Mouse (Mus musculus): ENCODE data around the gene Mtfp1. TPM values are rescaled to one million over a fixed set of nuclear protein-coding genes. Genes with fewer than 3 reads are reported as not detected.
A peak's percentile ranks its signal among the peaks of the same experiment; 100 is the strongest.

Mtfp1 gene
- 5.1 and 6.2 TPM in 2 replicates for polyA plus RNA-seq (2012; rRNA removed)

DNA sequence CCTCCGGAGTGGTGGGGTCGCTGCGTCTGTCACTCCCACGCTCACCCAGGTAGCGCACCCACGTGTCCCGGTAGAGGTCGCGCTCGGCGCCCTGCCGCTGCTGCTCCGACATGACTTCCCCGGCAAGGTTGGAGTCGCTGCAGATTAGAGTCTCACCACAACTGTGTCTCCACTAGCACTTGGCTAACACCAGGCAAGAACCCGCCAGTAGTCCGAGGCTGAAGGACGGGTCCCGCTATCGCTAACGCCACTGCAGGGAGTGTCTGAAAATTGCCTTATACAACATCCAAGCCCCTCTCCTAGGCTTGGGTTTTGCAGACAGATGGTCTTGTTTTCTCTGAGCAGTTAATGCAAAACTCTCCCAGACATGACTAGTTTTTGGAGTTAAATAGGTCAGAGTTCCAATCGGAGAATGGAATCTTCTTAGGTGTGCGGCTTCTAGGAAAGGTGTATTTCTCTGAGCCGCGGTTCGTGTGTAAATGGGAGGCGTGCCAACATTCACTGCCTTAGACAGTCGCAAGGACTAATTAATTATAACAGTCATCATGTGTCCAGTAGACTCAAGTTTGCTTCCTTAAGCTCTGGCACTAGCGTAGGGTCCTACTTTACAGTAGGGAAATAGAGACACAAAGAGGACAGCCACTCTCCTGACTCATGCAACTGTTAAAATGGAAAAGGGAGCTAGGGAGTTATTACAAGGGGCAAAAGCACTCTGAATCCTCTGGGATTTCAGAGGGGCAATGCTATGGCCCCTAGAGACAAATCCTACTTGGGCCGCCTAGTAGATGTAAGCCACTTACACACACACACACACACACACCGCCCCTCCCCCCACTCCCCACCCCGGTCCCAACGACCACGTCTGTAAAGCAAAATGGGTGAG, at the start of gene Mtfp1:
Mtfp1 (minus strand) TSS at position 275 of the 883 bp plus-strand sequence.
- peak within 1 kb of the TSS; percentile 75 for H3K4me3 ChIP-seq (ENCODE audit: extremely low read depth, insufficient read depth, insufficient read length)
- peak in 1 of 2 experiments; percentile 57 for DNase-seq (ENCODE audit: low read depth in 1 of 2, low spot score in 2 of 2)
- peaks cover 10% of the 10 kb centered on the region; the same call in 1 of the 2 replicates for H3K4me1 ChIP-seq (ENCODE audit: control insufficient read depth, insufficient read depth, insufficient read length)
- H3K27ac ChIP-seq (ENCODE audit: insufficient read depth, low read length), result peak within 1 kb of the TSS; percentile 59
- 10% methylated on average over 34 of the region's 34 CpGs for WGBS
- no peaks in the 10 kb centered on the region for H3K27me3 ChIP-seq (ENCODE audit: control insufficient read depth, insufficient read depth, low read length)
- TF ChIP-seq CTCF (IDR thresholded peaks at IDR 0.05; ENCODE audit: extremely low read depth, insufficient read depth, insufficient read length, insufficient replicate concordance) (no peak), POLR2A (IDR thresholded peaks at IDR 0.05; ENCODE audit: low read depth, low read length) (no peak)
- H3K36me3 ChIP-seq (ENCODE audit: control insufficient read depth, insufficient read depth, low read length), result no peaks in the 10 kb centered on the region

GRCm38 (mm10) chr11:4143281-4144062, 48.2 kb upstream of the Mtfp1 start:
- 88% methylated on average over 21 of the region's 21 CpGs for WGBS
- DNase-seq (ENCODE audit: low read depth in 1 of 2, low spot score in 2 of 2), result no peak
- no peak overlapping the region for H3K4me3 ChIP-seq (ENCODE audit: extremely low read depth, insufficient read depth, insufficient read length)
- H3K27me3 ChIP-seq (ENCODE audit: control insufficient read depth, insufficient read depth, low read length), result no peaks in the 10 kb centered on the region
- no peak overlapping the region for H3K27ac ChIP-seq (ENCODE audit: insufficient read depth, low read length)
- TF ChIP-seq CTCF (IDR thresholded peaks at IDR 0.05; ENCODE audit: extremely low read depth, insufficient read depth, insufficient read length, insufficient replicate concordance) (no peak), POLR2A (IDR thresholded peaks at IDR 0.05; ENCODE audit: low read depth, low read length) (no peak)
- peaks cover 15% of the 10 kb centered on the region for H3K36me3 ChIP-seq (ENCODE audit: control insufficient read depth, insufficient read depth, low read length)
- no peaks in the 10 kb centered on the region for H3K4me1 ChIP-seq (ENCODE audit: control insufficient read depth, insufficient read depth, insufficient read length)

DNA sequence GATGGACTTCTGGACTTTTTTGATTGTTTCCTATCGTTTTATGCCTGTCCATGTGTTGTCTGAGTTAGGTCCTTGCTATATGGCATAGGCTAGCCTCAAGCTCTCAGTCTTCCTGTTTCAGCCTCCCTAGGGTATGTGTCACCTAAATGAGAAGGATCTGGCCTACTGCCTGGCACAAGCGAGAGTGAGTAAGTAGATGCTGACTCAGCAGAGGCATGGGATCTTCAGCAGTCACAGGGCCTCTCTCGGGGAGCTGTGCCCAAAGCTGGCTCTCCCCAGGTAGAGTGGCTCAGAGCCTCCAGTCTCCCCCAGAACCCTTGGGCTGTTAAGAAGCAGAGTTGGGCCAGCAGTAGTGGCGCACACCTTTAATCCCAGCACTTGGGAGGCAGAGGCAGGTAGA, 47.1 kb upstream of the Mtfp1 start:
- Histone ChIP-seq H3K4me1 (ENCODE audit: control insufficient read depth, insufficient read depth, insufficient read length) (no peaks in the 10 kb centered on the region), H3K36me3 (ENCODE audit: control insufficient read depth, insufficient read depth, low read length) (peaks cover 15% of the 10 kb centered on the region), H3K27me3 (ENCODE audit: control insufficient read depth, insufficient read depth, low read length) (no peaks in the 10 kb centered on the region), H3K4me3 (ENCODE audit: extremely low read depth, insufficient read depth, insufficient read length) (no peak overlapping the region), H3K27ac (ENCODE audit: insufficient read depth, low read length) (no peak overlapping the region)
- DNase-seq (ENCODE audit: low read depth in 1 of 2, low spot score in 2 of 2), result no peak
- 84% methylated on average over 4 of the region's 4 CpGs for WGBS
- TF ChIP-seq POLR2A (IDR thresholded peaks at IDR 0.05; ENCODE audit: low read depth, low read length) (no peak), CTCF (IDR thresholded peaks at IDR 0.05; ENCODE audit: extremely low read depth, insufficient read depth, insufficient read length, insufficient replicate concordance) (no peak)

GRCm38 (mm10) chr11:4141505-4141904, 46.3 kb upstream of the Mtfp1 start:
- Histone ChIP-seq H3K36me3 (ENCODE audit: control insufficient read depth, insufficient read depth, low read length) (peaks cover 15% of the 10 kb centered on the region), H3K4me1 (ENCODE audit: control insufficient read depth, insufficient read depth, insufficient read length) (no peaks in the 10 kb centered on the region), H3K27me3 (ENCODE audit: control insufficient read depth, insufficient read depth, low read length) (no peaks in the 10 kb centered on the region), H3K4me3 (ENCODE audit: extremely low read depth, insufficient read depth, insufficient read length) (no peak overlapping the region), H3K27ac (ENCODE audit: insufficient read depth, low read length) (no peak overlapping the region)
- no peak for DNase-seq (ENCODE audit: low read depth in 1 of 2, low spot score in 2 of 2)
- TF ChIP-seq POLR2A (IDR thresholded peaks at IDR 0.05; ENCODE audit: low read depth, low read length), result no peak
- no peak for TF ChIP-seq CTCF (IDR thresholded peaks at IDR 0.05; ENCODE audit: extremely low read depth, insufficient read depth, insufficient read length, insufficient replicate concordance)

GRCm38 (mm10) chr11:4138964-4139363, 43.7 kb upstream of the Mtfp1 start:
- H3K27ac ChIP-seq (ENCODE audit: insufficient read depth, low read length), result no peak overlapping the region
- no peak for DNase-seq (ENCODE audit: low read depth in 1 of 2, low spot score in 2 of 2)
- peaks cover 8% of the 10 kb centered on the region for H3K4me1 ChIP-seq (ENCODE audit: control insufficient read depth, insufficient read depth, insufficient read length)
- WGBS, result 69% methylated on average over 2 of the region's 2 CpGs
- H3K27me3 ChIP-seq (ENCODE audit: control insufficient read depth, insufficient read depth, low read length), result no peaks in the 10 kb centered on the region
- TF ChIP-seq POLR2A (IDR thresholded peaks at IDR 0.05; ENCODE audit: low read depth, low read length) (no peak), CTCF (IDR thresholded peaks at IDR 0.05; ENCODE audit: extremely low read depth, insufficient read depth, insufficient read length, insufficient replicate concordance) (no peak)
- no peak overlapping the region for H3K4me3 ChIP-seq (ENCODE audit: extremely low read depth, insufficient read depth, insufficient read length)
- H3K36me3 ChIP-seq (ENCODE audit: control insufficient read depth, insufficient read depth, low read length), result peaks cover 15% of the 10 kb centered on the region

DNA sequence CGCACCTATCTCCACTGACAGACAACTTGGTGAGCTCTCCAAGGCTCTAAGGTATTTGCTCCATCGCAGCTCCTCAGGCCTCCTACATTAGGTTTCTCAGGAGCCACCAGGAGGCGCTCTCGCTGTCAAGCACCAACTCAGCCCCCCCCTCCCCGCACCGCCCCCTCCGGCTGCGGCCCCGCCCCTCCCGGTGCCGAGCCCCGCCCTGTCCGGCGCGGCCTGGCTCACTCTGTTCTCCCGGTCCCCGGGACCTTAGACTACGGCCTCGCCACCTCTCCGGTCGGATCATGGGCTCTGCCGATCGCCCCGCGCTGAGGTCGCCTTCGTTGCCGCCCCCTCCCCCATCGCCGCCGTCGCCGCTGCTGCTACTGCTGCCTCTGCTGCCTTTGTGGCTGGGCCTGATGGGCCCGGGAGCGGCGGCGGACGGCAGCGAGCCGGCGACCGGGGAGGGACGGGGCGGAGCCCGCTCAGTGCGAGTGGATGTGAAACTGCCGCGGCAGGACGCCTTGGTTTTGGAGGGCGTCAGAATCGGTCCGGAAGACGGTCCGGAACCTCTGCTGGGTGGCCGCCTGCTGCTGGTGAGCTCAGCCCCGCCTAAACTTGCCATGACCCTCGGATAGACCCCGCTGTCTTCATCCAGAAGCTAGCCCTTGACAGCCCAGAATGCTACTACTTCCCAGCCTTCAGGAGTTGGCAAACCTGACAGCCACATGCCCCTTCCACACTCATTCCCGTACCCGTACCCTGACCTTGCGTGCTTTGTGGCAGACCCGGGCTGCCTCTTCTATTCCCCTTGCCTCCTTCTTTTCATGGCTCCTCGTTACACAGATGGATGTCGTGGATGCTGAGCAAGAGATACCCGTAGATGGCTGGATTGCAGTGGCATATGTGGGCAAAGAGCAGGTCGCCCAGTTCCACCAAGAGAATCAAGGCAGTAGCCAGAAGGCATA, 40.0 kb upstream of the Mtfp1 start, which contains the start of gene Rnf215:
Rnf215 (plus strand) TSS at position 217 of the 950 bp plus-strand sequence.
- DNase-seq (ENCODE audit: low read depth in 1 of 2, low spot score in 2 of 2), result peak; percentile 79 to 85
- Histone ChIP-seq H3K4me3 (ENCODE audit: extremely low read depth, insufficient read depth, insufficient read length) (peak within 1 kb of the TSS; percentile 97), H3K27me3 (ENCODE audit: control insufficient read depth, insufficient read depth, low read length) (no peaks in the 10 kb centered on the region), H3K4me1 (ENCODE audit: control insufficient read depth, insufficient read depth, insufficient read length) (peaks cover 8% of the 10 kb centered on the region), H3K27ac (ENCODE audit: insufficient read depth, low read length) (peak within 1 kb of the TSS; percentile 92), H3K36me3 (ENCODE audit: control insufficient read depth, insufficient read depth, low read length) (peaks cover 1% of the 10 kb centered on the region)
- TF ChIP-seq CTCF (IDR thresholded peaks at IDR 0.05; ENCODE audit: extremely low read depth, insufficient read depth, insufficient read length, insufficient replicate concordance) (peak; percentile 75), POLR2A (IDR thresholded peaks at IDR 0.05; ENCODE audit: low read depth, low read length) (peak; percentile 18; the same call in 1 of the 2 replicates)
- 2% methylated on average over 62 of the region's 66 CpGs for WGBS

All from spleen, adult 2 months (tissue).